Mouse (Mus musculus) cerebellum, adult 9-11 months (tissue): ENCODE measurements around the gene Ctdsp1.

Experiments used
- DNase-seq: peaks from one replicate; pipeline ENCODE4 v3.0.0; 2022

Gene Ctdsp1

GRCm38 (mm10) chr1:74390924-74391748 lies at the start of gene Ctdsp1:
Ctdsp1 (plus strand) TSS chr1:74391509.
- DNase-seq: peak; percentile 97

- no peak for DNase-seq
Observed at GRCm38 (mm10) chr1:74341898-74342297, 49.4 kb upstream of the Ctdsp1 start.

GRCm38 (mm10) chr1:74342308-74342707 lies 49.0 kb upstream of the Ctdsp1 start:
- no peak for DNase-seq

GRCm38 (mm10) chr1:74343161-74343560 lies 48.1 kb upstream of the Ctdsp1 start:
- no peak for DNase-seq

GRCm38 (mm10) chr1:74344163-74344916 lies 47.0 kb upstream of the Ctdsp1 start:
- no peak for DNase-seq

GRCm38 (mm10) chr1:74351185-74351769 lies 40.0 kb upstream of the Ctdsp1 start:
- DNase-seq: no peak

- no peak for DNase-seq
Observed at GRCm38 (mm10) chr1:74352532-74353096, 38.7 kb upstream of the Ctdsp1 start.

GRCm38 (mm10) chr1:74353453-74354229 lies 37.7 kb upstream of the Ctdsp1 start:
- no peak for DNase-seq

GRCm38 (mm10) chr1:74357531-74357930 lies 33.8 kb upstream of the Ctdsp1 start:
- DNase-seq: no peak

- DNase-seq: no peak
Observed at GRCm38 (mm10) chr1:74359952-74360517, 31.3 kb upstream of the Ctdsp1 start.

- peak; percentile 71 for DNase-seq
Observed at GRCm38 (mm10) chr1:74361812-74362211, 29.5 kb upstream of the Ctdsp1 start, which contains the start of gene Catip. Catip (plus strand) TSS chr1:74362108.

- no peak for DNase-seq
Observed at GRCm38 (mm10) chr1:74362325-74363229, 28.7 kb upstream of the Ctdsp1 start.

GRCm38 (mm10) chr1:74363437-74363836 lies 27.9 kb upstream of the Ctdsp1 start:
- no peak for DNase-seq

GRCm38 (mm10) chr1:74364270-74364669 lies 27.0 kb upstream of the Ctdsp1 start:
- no peak for DNase-seq

GRCm38 (mm10) chr1:74367886-74368645 lies 23.2 kb upstream of the Ctdsp1 start:
- DNase-seq: peak; percentile 44

- no peak for DNase-seq
Observed at GRCm38 (mm10) chr1:74370040-74370439, 21.3 kb upstream of the Ctdsp1 start.

GRCm38 (mm10) chr1:74373372-74373771 lies 17.9 kb upstream of the Ctdsp1 start:
- no peak for DNase-seq

- DNase-seq: no peak
Observed at GRCm38 (mm10) chr1:74374980-74375379, 16.3 kb upstream of the Ctdsp1 start, which contains the start of gene Slc11a1. Slc11a1 (plus strand) TSS chr1:74375195.

GRCm38 (mm10) chr1:74375561-74375960 lies 15.7 kb upstream of the Ctdsp1 start:
- DNase-seq: no peak

GRCm38 (mm10) chr1:74376396-74376795 lies 14.9 kb upstream of the Ctdsp1 start:
- no peak for DNase-seq
